Mouse (Mus musculus) midbrain, embryonic 10.5 days (tissue): ENCODE results near the gene Dhrs2. TPM values are rescaled to one million over a fixed set of nuclear protein-coding genes. Genes with fewer than 3 reads are reported as not detected.
A peak's percentile ranks its signal among the peaks of the same experiment; 100 is the strongest.

Experiments used
- DNase-seq: peaks from one replicate; pipeline ENCODE4 v3.0.0-alpha.2; 2017; ENCODE audit warnings: low spot score
- H3K27ac ChIP-seq: fragments of 300-500 bp; sonication (generic); replicated peaks from 2 replicates; pipeline ENCODE4 v1.5.1; 2016; ENCODE audit warnings: mild to moderate bottlenecking
- H3K27me3 ChIP-seq: fragments of 300-500 bp; sonication (generic); 2 replicates; pipeline ENCODE4 v1.6.1; 2016; ENCODE audit warnings: low read depth, mild to moderate bottlenecking; ENCODE audit not compliant: poor library complexity, severe bottlenecking
- H3K36me3 ChIP-seq: fragments of 300-500 bp; sonication (generic); 2 replicates; pipeline ENCODE4 v1.6.1; 2016; ENCODE audit warnings: mild to moderate bottlenecking, moderate library complexity
- H3K4me1 ChIP-seq: fragments of 300-500 bp; sonication (generic); 2 replicates; pipeline ENCODE4 v1.6.1; 2016
- H3K4me3 ChIP-seq: fragments of 300-500 bp; sonication (generic); 2 replicates; pipeline ENCODE4 v1.5.1; 2016; ENCODE audit warnings: mild to moderate bottlenecking, moderate library complexity
- H3K9me3 ChIP-seq: fragments of 300-500 bp; sonication (generic); replicated peaks from 2 replicates; pipeline ENCODE4 v1.6.1; 2016; ENCODE audit warnings: mild to moderate bottlenecking
- WGBS: fragments of 180-500 bp; shearing (Covaris S2); methylation state at CpG from one replicate; pipeline ENCODE4 v1.1.7; 2016; 5-methylcytosine and 5-hydroxymethylcytosine counted together
- polyA plus RNA-seq: library from polyadenylated mRNA; unstranded; fragments of >200 nt; fragmentation: Nextera tagmentation; extraction: Ambion mirVana; gene quantifications from 2 replicates; pipeline ENCODE4 v1.2.1, GENCODE M21; 2016

The Dhrs2 gene
- polyA plus RNA-seq, 1 experiment from 2014 or later: not detected

- Histone ChIP-seq H3K27me3 (no peaks in the 10 kb centered on the region), H3K9me3 (no peaks in the 10 kb centered on the region), H3K27ac (no peak overlapping the region), H3K4me3 (no peak overlapping the region), H3K36me3 (no peaks in the 10 kb centered on the region), H3K4me1 (peaks cover 13% of the 10 kb centered on the region)
- no peak for DNase-seq
- WGBS: 75% methylated on average over 3 of the region's 3 CpGs
These were observed 17.3 kb upstream of the Dhrs2 start for GRCm38 (mm10) chr14:55204544-55204943.

DNA sequence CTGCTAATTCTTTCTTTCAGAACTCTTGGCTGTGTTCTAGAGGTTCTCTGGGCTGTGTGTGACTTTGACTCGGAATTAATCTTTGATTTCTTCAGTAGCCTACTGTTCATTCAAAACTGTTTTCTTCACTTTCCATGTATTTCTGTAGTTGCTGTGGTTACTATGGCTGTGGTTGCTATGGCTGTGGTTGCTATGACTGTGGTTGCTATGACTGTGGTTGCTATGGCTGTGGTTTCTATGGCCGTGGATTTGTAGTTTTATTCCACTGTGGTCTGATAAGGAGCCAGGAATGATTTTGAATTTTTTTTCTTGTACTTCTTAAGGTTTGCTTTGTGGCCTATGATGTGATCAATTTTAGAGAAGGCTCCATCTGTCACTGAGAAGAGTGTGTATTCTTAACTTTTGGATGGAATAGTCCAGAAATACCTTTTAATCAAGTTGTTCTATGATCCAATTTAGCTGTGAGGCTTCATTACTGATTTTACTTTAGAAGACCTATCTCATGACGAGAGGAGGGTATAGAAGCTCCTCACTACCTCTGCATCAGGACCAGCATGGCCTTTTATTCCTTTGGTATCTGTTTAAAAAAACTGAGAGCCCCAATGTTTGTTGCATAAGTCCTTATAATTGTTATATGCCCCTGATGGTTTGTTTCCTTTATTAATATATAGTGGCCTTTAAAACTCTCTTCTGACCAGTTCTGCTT is 16.6 kb upstream of the Dhrs2 start:
- no peak overlapping the region for H3K4me3 ChIP-seq
- H3K27ac ChIP-seq: no peak overlapping the region
- H3K4me1 ChIP-seq: peaks cover 13% of the 10 kb centered on the region
- H3K9me3 ChIP-seq: no peaks in the 10 kb centered on the region
- 48% methylated on average over 3 of the region's 3 CpGs for WGBS
- DNase-seq: peak; percentile 68
- H3K36me3 ChIP-seq: no peaks in the 10 kb centered on the region
- H3K27me3 ChIP-seq: no peaks in the 10 kb centered on the region

DNA sequence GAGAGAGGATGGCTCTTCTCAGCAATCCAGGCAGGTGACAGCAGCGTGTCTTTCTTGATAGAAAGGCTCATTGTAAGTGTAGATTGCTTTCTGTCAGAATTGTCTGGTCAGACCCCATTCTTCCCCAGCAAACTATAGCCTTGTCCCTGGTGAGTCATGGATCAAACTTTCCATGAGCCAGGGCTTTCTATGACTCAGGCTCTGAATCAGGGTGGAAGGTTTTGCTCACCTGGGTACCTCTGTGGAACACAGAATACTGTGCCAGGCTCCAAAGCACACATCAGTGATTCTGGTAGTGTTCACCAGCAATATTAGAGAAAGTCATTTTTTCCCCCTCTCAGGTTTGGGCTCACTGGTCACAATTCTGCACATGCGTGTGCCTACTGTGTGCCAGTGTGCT is 13.5 kb upstream of the Dhrs2 start:
- DNase-seq: no peak
- WGBS: 85% methylated on average over 2 of the region's 2 CpGs
- Histone ChIP-seq H3K36me3 (no peaks in the 10 kb centered on the region), H3K4me3 (no peak overlapping the region), H3K27ac (no peak overlapping the region), H3K4me1 (peaks cover 13% of the 10 kb centered on the region), H3K9me3 (no peaks in the 10 kb centered on the region), H3K27me3 (no peaks in the 10 kb centered on the region)

- WGBS: 95% methylated on average over 3 of the region's 3 CpGs
- Histone ChIP-seq H3K4me3 (no peak overlapping the region), H3K4me1 (no peaks in the 10 kb centered on the region), H3K9me3 (no peaks in the 10 kb centered on the region), H3K36me3 (no peaks in the 10 kb centered on the region), H3K27me3 (no peaks in the 10 kb centered on the region), H3K27ac (no peak overlapping the region)
- DNase-seq: no peak
These were observed 8.2 kb upstream of the Dhrs2 start for GRCm38 (mm10) chr14:55213621-55214020.

DNA sequence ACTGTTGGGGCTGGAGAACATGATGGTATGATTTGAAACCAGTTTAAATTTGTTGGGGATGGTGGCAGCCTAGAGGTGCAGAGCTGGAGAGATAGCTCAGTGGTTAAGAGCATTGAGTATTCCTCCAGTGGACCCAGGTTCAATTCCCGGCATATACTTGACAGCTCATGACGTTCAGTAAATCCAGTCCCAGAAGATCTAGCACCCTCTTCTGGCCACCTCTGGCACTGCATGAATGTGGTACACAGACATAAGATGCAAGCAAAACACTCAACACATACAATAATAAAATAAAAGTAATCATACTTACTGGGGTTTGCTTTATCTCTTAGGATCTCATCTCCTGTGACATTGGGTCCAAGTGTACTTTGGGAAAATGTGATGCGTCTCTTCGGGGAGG is 7.3 kb upstream of the Dhrs2 start:
- no peak overlapping the region for H3K4me3 ChIP-seq
- 62% methylated on average over 4 of the region's 4 CpGs for WGBS
- H3K9me3 ChIP-seq: no peaks in the 10 kb centered on the region
- H3K36me3 ChIP-seq: no peaks in the 10 kb centered on the region
- H3K4me1 ChIP-seq: no peaks in the 10 kb centered on the region
- peak; percentile 53 for DNase-seq
- H3K27ac ChIP-seq: no peak overlapping the region
- no peaks in the 10 kb centered on the region for H3K27me3 ChIP-seq

GRCm38 (mm10) chr14:55223172-55223571 is 1.4 kb downstream of the Dhrs2 start:
- Histone ChIP-seq H3K27me3 (no peaks in the 10 kb centered on the region), H3K36me3 (no peaks in the 10 kb centered on the region), H3K4me3 (no peak overlapping the region), H3K9me3 (no peaks in the 10 kb centered on the region), H3K4me1 (no peaks in the 10 kb centered on the region), H3K27ac (no peak overlapping the region)
- WGBS: 53% methylated on average over 1 of the region's 1 CpGs
- no peak for DNase-seq

DNA sequence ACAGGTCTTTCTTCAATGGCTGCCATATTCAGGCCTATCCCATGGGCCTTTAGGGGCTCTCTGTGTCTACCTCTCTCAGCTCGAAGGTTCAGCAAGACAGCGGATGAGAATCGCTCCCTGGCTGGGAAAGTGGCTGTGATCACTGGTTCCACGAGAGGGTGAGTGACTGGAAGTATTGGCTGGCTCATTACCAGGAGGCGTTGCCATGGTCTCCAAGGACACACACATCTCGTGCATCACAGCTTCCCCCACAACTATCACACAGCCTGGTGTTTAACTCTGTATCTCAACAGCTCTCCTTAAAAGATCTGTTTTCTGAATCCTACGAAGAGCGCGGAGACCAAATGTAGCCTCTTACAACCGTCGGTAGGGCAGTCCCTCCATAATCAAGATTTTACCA is 12.8 kb downstream of the Dhrs2 start:
- 92% methylated on average over 11 of the region's 11 CpGs for WGBS
- no peak for DNase-seq
- H3K27ac ChIP-seq: no peak overlapping the region
- H3K27me3 ChIP-seq: no peaks in the 10 kb centered on the region
- H3K9me3 ChIP-seq: peaks cover 5% of the 10 kb centered on the region; the same call in 1 of the 2 replicates
- H3K4me1 ChIP-seq: no peaks in the 10 kb centered on the region
- H3K36me3 ChIP-seq: no peaks in the 10 kb centered on the region
- H3K4me3 ChIP-seq: no peak overlapping the region

GRCm38 (mm10) chr14:55236685-55237084 is 14.9 kb downstream of the Dhrs2 start:
- no peak for DNase-seq
- Histone ChIP-seq H3K4me3 (no peak overlapping the region), H3K9me3 (no peaks in the 10 kb centered on the region), H3K27ac (no peak overlapping the region), H3K4me1 (no peaks in the 10 kb centered on the region), H3K36me3 (no peaks in the 10 kb centered on the region), H3K27me3 (no peaks in the 10 kb centered on the region)
- 87% methylated on average over 2 of the region's 2 CpGs for WGBS

- H3K4me3 ChIP-seq: no peak overlapping the region
- no peak overlapping the region for H3K27ac ChIP-seq
- H3K27me3 ChIP-seq: no peaks in the 10 kb centered on the region
- no peak for DNase-seq
- 88% methylated on average over 1 of the region's 1 CpGs for WGBS
- H3K4me1 ChIP-seq: peaks cover 10% of the 10 kb centered on the region
- no peaks in the 10 kb centered on the region for H3K9me3 ChIP-seq
- no peaks in the 10 kb centered on the region for H3K36me3 ChIP-seq
These were observed 20.9 kb downstream of the Dhrs2 start for GRCm38 (mm10) chr14:55242664-55243063.

- no peaks in the 10 kb centered on the region for H3K36me3 ChIP-seq
- no peak overlapping the region for H3K27ac ChIP-seq
- DNase-seq: no peak
- WGBS: 41% methylated on average over 6 of the region's 6 CpGs
- H3K4me1 ChIP-seq: peaks cover 10% of the 10 kb centered on the region
- H3K9me3 ChIP-seq: no peaks in the 10 kb centered on the region
- H3K27me3 ChIP-seq: no peaks in the 10 kb centered on the region
- H3K4me3 ChIP-seq: no peak overlapping the region
These were observed 25.4 kb downstream of the Dhrs2 start for GRCm38 (mm10) chr14:55247181-55247580.

DNA sequence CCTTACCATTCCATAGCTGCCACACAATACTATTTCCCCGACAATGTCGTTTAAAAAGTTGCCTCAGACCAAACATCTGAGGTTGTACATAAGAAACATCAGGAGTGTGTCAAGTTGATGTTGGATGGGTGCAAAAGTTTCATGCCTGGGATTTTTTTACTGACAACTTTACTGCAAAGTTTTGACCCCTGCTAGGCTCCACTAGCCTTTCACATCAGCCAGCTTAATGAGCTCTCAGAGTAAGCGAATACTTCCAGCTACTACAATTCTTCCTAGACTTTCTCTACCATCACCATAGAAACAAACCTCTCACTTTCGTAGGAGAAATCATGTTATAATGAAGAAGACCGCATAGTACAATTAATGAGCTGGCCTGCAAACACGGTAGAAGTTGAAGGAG is 26.5 kb downstream of the Dhrs2 start:
- Histone ChIP-seq H3K4me1 (peaks cover 10% of the 10 kb centered on the region), H3K9me3 (no peaks in the 10 kb centered on the region), H3K4me3 (no peak overlapping the region), H3K36me3 (no peaks in the 10 kb centered on the region), H3K27ac (no peak overlapping the region), H3K27me3 (no peaks in the 10 kb centered on the region)
- no peak for DNase-seq
- WGBS: 86% methylated on average over 6 of the region's 6 CpGs

DNA sequence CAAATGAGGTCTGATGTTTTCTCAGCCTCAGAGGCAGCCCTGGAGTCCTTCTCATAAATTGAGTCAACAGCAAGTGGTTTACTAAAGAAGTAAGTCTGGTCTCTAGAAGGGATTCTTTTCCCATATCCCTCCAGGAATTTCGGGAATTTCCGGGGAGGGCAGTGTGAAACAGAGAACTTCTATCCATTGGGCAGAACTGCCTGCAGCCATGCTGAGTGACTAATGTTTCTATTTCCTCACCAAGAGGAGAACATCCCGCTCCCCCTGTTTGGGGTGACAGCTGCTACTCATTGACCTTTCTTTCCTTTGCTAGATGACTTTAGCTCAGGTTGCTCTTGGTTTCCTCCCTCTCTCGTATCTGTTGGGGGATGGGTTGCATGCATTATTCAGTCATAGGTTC is 31.8 kb downstream of the Dhrs2 start:
- Histone ChIP-seq H3K4me3 (no peak overlapping the region), H3K9me3 (no peaks in the 10 kb centered on the region), H3K27me3 (no peaks in the 10 kb centered on the region), H3K4me1 (no peaks in the 10 kb centered on the region), H3K36me3 (no peaks in the 10 kb centered on the region), H3K27ac (no peak overlapping the region)
- 71% methylated on average over 4 of the region's 4 CpGs for WGBS
- DNase-seq: no peak

- no peaks in the 10 kb centered on the region for H3K9me3 ChIP-seq
- H3K4me3 ChIP-seq: no peak overlapping the region
- 66% methylated on average over 6 of the region's 6 CpGs for WGBS
- no peak overlapping the region for H3K27ac ChIP-seq
- no peak for DNase-seq
- H3K4me1 ChIP-seq: no peaks in the 10 kb centered on the region
- no peaks in the 10 kb centered on the region for H3K36me3 ChIP-seq
- H3K27me3 ChIP-seq: no peaks in the 10 kb centered on the region
These were observed 33.6 kb downstream of the Dhrs2 start for GRCm38 (mm10) chr14:55255443-55255842.

GRCm38 (mm10) chr14:55271158-55271557 is 49.4 kb downstream of the Dhrs2 start:
- Histone ChIP-seq H3K27me3 (no peaks in the 10 kb centered on the region), H3K4me1 (peaks cover 8% of the 10 kb centered on the region), H3K4me3 (no peak overlapping the region), H3K27ac (no peak overlapping the region), H3K9me3 (no peaks in the 10 kb centered on the region), H3K36me3 (no peaks in the 10 kb centered on the region)
- no peak for DNase-seq
- WGBS: 61% methylated on average over 3 of the region's 3 CpGs
